Mouse (Mus musculus) megakaryocyte, embryonic 14.5 days (primary cell): ENCODE measurements around the gene Rnf182.

Source experiments
- FLI1 ChIP-seq: IDR thresholded peaks from 2 replicates; pipeline ENCODE4 v1.6.1; 2012; ENCODE audit warnings: low read length, inconsistent platforms, mixed read lengths
- GATA1 ChIP-seq: IDR thresholded peaks from 3 replicates; pipeline ENCODE4 v1.6.1; 2012; ENCODE audit warnings: mixed read lengths, low read length, inconsistent platforms, borderline replicate concordance

- no peak for TF ChIP-seq GATA1
- no peak for TF ChIP-seq FLI1
These were observed 28.5 kb upstream of the Rnf182 start for GRCm38 (mm10) chr13:43586966-43587365.
